Mouse (Mus musculus) left cerebral cortex, adult 6 months (tissue): ENCODE measurements around the gene Rhot2. TPM values are rescaled to one million over a fixed set of nuclear protein-coding genes. Genes with fewer than 3 reads are reported as not detected.

Experiments used
- long read RNA-seq, 2 experiments: library from polyadenylated mRNA; unstranded; transcript quantifications; one replicate each; pipeline ENCODE4 v2.0.0; 2019 to 2020
- polyA plus RNA-seq: library from polyadenylated mRNA; unstranded; fragments of <200 nt; fragmentation: Nextera tagmentation; gene quantifications from 2 replicates; pipeline ENCODE4 v1.2.3, GENCODE M21; 2021

The Rhot2 gene
- polyA plus RNA-seq: 7.3 and 8.2 TPM in 2 replicates
- long read RNA-seq, experiment 1, transcript Rhot2-201 (19 exons, 3,189 nt): major isoform, 16 of 60 reads
- long read RNA-seq, experiment 1, partial matches to known transcripts: 28 of 60 reads
- long read RNA-seq, experiment 1, other reads (novel, unspliced or antisense): 16 of 60 reads
- long read RNA-seq, experiment 2, partial matches to known transcripts: 6 of 11 reads
- long read RNA-seq, experiment 2, other reads (novel, unspliced or antisense): 5 of 11 reads

DNA sequence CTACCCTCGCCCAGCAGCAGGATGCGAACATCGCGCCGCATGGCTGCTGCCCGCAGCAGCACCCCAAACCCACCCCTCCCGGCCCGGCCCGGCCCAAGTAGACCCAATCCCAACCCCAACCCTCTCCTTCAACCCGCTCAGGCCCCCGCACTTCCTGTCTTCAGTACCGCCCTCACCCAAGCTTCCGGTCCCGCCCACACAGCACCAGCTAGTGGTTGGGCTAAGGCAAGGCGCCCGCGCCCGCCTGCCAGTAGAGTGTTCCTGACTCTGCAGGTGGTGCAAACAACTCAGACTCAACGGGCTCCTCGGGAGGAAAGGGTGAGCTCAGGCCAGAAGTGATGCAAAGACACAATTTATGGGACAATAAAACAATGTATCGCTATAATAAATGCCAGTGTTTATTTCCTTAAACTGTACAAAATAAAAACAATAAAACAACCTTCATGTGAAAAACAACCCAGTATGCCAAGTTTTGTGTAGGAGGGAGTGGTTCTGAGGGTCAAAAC lies at the start of gene Rhot2:
TSS of gene Rhot2 (minus strand) at position 456 of the 506 bp plus-strand sequence.

DNA sequence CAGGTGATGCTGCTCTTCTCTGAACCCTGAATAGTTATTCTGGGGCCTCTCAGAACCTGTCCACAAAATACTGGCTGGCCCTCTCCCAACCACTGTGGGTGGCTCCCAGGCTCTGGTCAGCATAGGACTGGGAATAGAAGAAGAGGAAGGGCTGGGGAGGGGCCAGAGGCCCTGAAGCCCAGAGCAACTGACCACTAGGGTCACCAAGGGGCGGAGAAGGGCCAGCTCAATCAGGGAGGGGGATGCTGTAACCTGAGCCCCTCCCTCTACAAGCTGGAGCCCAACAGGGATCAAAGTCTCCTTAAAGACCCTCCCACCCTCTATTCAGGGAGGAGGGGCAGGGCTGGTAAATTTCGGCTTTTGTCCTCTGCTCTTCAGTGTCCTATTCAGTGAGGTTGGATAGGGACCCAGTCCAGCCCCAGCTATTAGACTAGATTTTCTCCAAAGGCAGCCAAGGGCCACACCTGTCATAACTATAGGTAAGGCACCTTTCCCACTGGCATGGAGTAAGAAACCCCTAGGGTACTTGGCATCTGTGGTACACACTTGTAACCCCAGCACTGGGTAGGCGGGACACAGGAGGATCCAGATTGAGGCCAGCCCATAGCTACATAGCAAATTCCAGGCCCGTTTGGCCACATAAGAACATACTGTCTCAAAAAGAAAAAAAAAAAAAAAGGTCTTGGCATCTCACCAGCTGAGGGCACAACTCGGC lies 35.7 kb upstream of the Rhot2 start, which contains the start of gene Wfikkn1:
TSS of gene Wfikkn1 (minus strand) at position 663 of the 715 bp plus-strand sequence.

DNA sequence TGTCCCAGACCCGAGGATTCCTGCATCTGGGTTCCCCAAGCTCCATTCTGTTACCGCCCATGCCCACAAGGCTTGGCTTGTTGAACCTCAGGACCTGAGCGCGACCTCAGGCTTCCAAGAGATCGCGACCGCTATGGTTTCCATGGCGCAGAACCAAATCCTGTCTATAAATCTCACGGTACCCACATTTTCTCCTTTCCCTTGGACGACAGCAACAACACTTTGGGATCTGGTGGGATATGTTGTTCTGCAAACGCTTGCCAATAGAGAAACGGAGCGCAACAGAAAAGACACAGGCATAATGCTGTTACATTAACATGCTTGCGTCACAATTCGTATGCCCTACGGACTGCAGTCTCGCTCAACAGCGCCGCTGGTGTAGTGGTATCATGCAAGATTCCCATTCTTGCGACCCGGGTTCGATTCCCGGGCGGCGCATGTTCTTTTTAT lies 30.1 kb upstream of the Rhot2 start, which contains the start of gene Mettl26:
TSS of gene Mettl26 (plus strand) at position 354 of the 450 bp plus-strand sequence.

DNA sequence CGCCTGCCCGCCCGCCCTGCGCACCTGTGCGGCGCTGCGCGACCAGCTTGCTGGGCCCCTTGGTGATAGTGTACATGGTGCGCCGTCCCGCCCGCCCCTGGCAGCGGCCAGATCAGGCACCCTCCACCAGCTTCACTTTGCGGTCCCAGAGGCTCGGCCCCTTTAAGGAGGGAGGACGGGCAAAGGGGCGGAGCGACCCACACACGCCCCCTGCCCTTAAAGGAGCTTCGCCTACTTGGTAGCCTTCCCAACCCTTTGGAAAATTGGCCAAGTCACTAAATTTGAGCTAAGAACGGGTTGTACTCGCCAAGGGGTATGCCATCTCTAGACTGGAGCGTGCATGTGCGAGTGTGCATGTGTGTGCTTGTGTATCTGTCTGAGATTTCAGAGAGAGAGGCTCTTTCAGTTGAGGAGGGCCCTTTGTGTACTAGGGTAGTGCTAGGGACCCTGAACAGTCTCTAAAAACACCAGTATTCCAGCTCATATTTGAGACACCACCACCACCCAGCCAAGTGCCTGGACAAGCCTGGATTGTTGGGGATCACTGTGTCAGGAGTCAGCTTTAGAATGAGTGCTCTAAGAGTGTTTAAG lies 24.0 kb upstream of the Rhot2 start, which contains the start of gene Mcrip2:
TSS of gene Mcrip2 (minus strand) at position 164 of the 591 bp plus-strand sequence.

DNA sequence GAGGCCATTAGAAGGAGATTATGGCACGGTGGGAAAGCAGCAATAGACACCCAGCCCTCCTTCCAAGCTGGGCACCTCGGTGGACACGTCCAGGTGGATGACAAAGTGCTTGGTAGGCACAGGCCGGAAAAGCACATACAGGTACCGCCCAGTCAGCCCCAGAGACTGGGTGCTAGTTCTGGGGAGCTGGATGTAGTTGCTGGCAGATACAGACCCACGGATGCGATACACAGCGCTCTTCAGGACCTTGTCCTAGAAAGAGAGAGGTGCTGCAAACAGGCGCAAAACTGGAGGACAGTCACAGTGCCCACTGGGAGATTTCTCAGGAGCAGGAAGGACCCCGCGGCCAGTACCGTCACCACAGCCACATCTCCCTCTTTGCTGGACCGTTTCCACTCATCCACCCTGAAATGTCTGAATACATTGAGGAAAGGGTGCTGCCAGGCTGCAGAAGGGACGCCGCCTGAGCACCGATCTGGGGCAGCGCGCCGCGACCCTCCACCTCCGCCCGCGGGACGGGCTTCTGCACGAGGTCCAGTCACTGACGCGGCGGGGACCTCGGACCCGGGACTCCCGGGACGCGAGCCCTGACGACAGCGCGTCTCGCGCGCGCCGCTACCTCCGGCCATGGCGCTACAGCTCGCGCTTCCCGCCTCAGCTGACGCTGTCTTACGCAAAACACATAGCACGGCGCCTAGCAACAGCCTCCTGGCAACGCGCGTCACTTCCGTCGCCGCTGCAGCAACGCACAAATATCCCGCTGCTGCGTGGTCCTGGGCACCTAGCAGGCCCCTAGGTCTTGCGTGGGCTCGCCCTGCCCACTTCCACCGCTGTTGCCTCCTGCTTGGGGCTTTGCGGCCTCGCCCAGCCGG lies 16.4 kb upstream of the Rhot2 start, which contains the start of gene Wdr90:
TSS of gene Wdr90 (minus strand) at position 670 of the 872 bp plus-strand sequence.

DNA sequence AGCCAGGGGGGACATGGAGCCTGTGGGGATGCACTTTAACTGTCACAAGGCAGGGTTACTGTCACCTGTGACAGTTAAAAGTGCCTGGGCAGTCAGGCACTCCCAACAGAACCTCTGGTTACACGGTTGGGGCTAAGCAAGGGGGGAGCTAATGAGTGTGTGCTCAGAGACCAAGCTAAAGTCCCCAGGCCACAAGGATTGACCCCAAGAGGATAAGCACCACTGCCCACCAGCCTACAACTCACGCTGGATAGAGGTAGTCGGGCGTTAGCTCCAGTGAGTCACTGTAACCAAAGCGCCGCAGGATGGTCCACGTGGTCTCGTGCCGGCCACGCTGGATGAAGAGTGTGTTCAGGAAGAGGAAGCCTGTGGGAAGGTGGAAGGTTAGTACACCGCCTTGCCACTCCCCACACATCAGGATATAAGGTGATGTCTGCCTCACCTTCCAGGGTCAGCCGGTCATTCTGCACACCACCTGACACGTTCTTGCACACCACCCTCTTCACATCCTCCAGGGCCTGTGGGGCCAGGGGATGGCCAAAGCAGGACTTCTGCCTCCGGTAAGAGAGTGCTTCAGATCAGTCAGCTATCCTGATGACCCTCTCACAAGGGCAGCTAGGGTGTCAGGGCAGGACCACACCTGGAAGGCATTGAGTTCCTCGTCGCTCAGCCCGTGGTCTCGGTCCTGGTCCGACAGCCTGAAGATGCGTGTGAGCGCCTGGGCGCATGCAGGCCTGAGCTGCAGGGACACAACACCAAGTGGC lies 3.4 kb downstream of the Rhot2 start, which contains the start of gene Gm20683:
TSS of gene Gm20683 (minus strand) at position 647 of the 764 bp plus-strand sequence.

DNA sequence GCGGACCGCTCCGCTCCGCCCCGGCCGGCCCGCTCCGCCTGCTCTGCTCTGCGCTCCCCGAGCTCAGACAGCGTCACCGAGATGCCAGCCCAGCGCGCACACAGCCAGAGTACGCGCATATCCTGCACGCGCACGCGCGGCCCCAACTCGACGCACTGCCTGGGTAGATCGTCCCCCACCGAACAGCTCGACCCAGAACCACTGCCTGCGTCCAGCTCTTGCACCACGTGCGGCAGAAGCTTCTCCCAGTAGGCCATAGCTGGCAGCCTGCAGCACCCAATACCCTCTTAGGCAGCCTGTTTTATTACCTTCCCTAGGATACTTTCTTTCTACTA lies 7.6 kb downstream of the Rhot2 start, which contains the start of gene Rhbdl1:
TSS of gene Rhbdl1 (minus strand) at position 220 of the 335 bp plus-strand sequence.

DNA sequence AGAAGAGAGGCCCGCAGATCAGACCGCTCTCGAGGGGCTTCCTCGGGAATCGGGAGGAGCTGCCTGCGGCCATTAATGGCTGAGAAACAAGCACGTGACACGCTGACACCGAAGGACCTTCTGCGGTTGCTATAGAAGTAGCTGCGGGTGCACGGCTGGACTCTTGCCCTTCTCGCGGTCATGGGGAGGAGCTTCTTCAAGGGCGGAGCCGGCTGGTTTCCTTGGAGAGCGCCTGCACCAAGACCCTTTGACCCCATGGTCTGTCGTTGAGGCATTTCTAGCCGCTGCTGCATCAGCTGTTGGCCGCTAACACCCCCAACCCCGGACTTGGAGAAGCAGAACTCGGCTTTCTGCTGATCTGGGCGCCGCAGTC lies 11.4 kb downstream of the Rhot2 start, which contains the start of gene Stub1:
TSS of gene Stub1 (minus strand) at position 114 of the 373 bp plus-strand sequence.

DNA sequence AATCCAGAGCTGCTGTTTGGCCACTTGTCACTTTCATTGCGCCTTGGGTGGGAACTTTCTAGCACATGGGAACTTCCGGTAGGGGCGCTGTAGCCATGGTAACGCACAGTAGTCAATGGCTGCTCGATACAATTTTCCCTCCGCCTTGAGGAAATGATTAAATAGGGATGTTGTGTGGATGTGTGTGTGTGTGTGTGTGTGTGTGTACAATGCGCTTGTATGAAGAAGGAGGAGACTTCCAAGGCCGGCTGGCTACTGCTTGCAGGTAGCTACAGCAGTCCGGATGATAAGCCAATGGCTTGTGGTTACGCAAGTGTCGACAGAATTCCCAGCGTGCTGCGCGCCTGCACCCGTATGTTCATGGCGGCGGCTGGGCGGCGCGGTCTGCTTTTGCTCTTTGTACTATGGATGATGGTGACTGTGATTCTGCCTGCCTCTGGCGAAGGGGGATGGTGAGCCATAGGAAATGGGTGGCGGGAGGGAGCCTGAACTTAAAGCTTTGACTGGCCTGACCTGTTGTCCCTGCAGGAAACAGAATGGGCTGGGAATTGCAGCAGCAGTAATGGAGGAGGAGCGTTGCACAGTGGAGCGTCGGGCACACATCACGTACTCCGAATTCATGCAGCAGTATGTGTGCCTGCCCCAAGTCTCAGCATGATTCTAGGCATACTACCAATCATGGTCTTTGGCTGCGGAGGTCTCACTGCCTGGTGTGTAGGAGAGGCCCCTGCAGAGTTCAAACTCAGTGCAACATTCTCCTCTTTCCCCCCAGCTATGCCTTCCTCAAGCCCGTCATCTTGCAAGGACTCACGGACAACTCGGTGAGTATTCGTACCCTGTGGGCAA lies 15.7 kb downstream of the Rhot2 start, which contains the start of gene Jmjd8:
TSS of gene Jmjd8 (plus strand) at position 156 of the 846 bp plus-strand sequence.

DNA sequence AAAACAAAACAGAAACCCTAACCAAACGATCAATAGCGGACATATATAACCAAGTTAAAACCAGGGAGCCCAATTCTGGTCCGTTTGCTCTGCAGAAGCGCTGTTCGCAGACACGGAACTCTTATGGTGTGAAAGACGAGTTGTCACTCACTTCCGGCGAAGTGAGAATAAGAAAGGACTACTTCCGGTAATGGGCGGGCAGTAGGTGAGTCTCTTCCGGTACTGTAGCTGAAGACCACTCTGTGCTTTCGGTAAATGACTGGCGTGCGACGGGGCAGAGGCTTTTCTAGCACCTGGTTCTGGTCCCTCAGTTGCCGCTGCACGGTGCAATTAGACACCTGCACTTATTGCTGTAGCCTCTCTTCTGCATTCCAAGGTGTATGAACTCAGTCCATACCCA lies 21.2 kb downstream of the Rhot2 start, which contains the start of gene Wdr24:
TSS of gene Wdr24 (plus strand) at position 176 of the 400 bp plus-strand sequence.

GRCm38 (mm10) chr17:25808789-25809605 lies 35.7 kb downstream of the Rhot2 start, which contains the start of gene Fbxl16:
Gene Fbxl16, plus strand, starts transcription at chr17:25809085.

GRCm38 (mm10) chr17:25796951-25797369 lies 47.7 kb downstream of the Rhot2 start, which contains the start of gene Metrn:
Gene Metrn, minus strand, starts transcription at chr17:25797136.

GRCm38 (mm10) chr17:25795609-25796092 lies 49.0 kb downstream of the Rhot2 start, which contains the start of gene AC134908.4:
Gene AC134908.4, minus strand, starts transcription at chr17:25795659.

DNA sequence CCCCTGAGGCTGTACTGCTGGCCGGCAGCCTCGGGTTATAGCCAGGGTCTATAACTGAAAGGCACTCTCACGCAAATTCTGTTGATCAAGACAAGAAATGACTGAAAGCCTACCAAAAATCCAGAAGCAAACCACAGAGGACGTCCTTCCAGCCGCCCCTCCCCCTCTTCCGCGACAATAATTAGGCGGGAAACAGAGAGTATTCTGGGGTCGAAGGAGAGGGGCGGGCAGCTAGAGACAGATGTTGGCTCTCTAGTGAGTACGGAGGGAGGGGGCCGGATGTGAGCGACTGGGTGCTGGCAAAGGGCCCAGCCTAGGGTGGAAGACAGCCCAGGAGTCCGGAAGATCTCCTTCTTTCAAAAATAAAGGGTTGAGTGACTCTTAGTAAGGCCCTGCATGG lies 52.0 kb downstream of the Rhot2 start, which contains the start of gene Fam173a:
TSS of gene Fam173a (minus strand) at position 287 of the 400 bp plus-strand sequence.

